Mouse (Mus musculus) WW6 (cell line): ENCODE measurements at regions not wholly inside any gene's neighbourhood (a gene's known extent, or its start where the extent isn't known, plus 50 kb on each side); places are given as distances from the start of the nearest gene placed in this dataset.

Source experiments
- DNase-seq: peaks from one replicate; pipeline ENCODE4 v3.0.0-alpha.2; 2013; ENCODE audit warnings: low read depth, low spot score

- DNase-seq = no peak
Measured at GRCm38 (mm10) chr13:112000696-112001095, 191.9 kb upstream of the Map3k1 start.

GRCm38 (mm10) chr13:112001155-112002025 lies 192.6 kb upstream of the Map3k1 start:
- DNase-seq = no peak

GRCm38 (mm10) chr13:112002661-112003347 lies 194.0 kb upstream of the Map3k1 start:
- no peak for DNase-seq

- no peak for DNase-seq
Measured at GRCm38 (mm10) chr13:112003445-112003844, 194.7 kb upstream of the Map3k1 start.

- DNase-seq = no peak
Measured at GRCm38 (mm10) chr13:112004126-112004525, 195.3 kb upstream of the Map3k1 start.

GRCm38 (mm10) chr13:112005421-112005820 lies 196.6 kb upstream of the Map3k1 start:
- no peak for DNase-seq

GRCm38 (mm10) chr13:112008806-112009205 lies 200.0 kb upstream of the Map3k1 start:
- DNase-seq = no peak

- no peak for DNase-seq
Measured at GRCm38 (mm10) chr13:112009288-112009687, 200.5 kb upstream of the Map3k1 start.

GRCm38 (mm10) chr13:112010464-112010863 lies 201.7 kb upstream of the Map3k1 start:
- no peak for DNase-seq

GRCm38 (mm10) chr13:112012640-112013039 lies 203.8 kb upstream of the Map3k1 start:
- DNase-seq = no peak

GRCm38 (mm10) chr13:112015083-112015482 lies 206.3 kb upstream of the Map3k1 start:
- DNase-seq = no peak

GRCm38 (mm10) chr13:112016280-112016679 lies 207.5 kb upstream of the Map3k1 start:
- DNase-seq = no peak

GRCm38 (mm10) chr13:112018497-112019281 lies 209.9 kb upstream of the Map3k1 start:
- DNase-seq = no peak

GRCm38 (mm10) chr13:112019575-112019974 lies 210.8 kb upstream of the Map3k1 start:
- no peak for DNase-seq

GRCm38 (mm10) chr13:112023171-112023570 lies 214.4 kb upstream of the Map3k1 start:
- DNase-seq = no peak

- no peak for DNase-seq
Measured at GRCm38 (mm10) chr13:112024667-112025585, 216.1 kb upstream of the Map3k1 start.

GRCm38 (mm10) chr13:112025586-112025950 lies 216.8 kb upstream of the Map3k1 start:
- DNase-seq = no peak

GRCm38 (mm10) chr13:112027736-112028135 lies 218.9 kb upstream of the Map3k1 start:
- DNase-seq = no peak

- DNase-seq = no peak
Measured at GRCm38 (mm10) chr13:112031061-112031460, 222.3 kb upstream of the Map3k1 start.

- no peak for DNase-seq
Measured at GRCm38 (mm10) chr13:112031631-112032320, 223.0 kb upstream of the Map3k1 start.
